Mouse (Mus musculus) small intestine, adult 2 months (tissue): ENCODE measurements around the gene Pcgf2. TPM values are rescaled to one million over a fixed set of nuclear protein-coding genes. Genes with fewer than 3 reads are reported as not detected.
"Not testable (repeated sequence)": the region's sequence is repeated elsewhere in the genome, so short reads cannot be mapped to it uniquely, and the experiment has no call there.

Experiments used
- H3K27ac ChIP-seq: fragments of 200-500 bp; 2 replicates; pipeline ENCODE4 v1.5.1; 2012; ENCODE audit warnings: low read depth, low read length, control low read depth, inconsistent platforms; ENCODE audit not compliant: insufficient read depth
- H3K27me3 ChIP-seq: fragments of 200-500 bp; 2 replicates; pipeline ENCODE4 v1.6.1; 2012; ENCODE audit warnings: mild to moderate bottlenecking, moderate library complexity, low read length, inconsistent platforms; ENCODE audit not compliant: control insufficient read depth, insufficient read depth
- H3K36me3 ChIP-seq: fragments of 200-500 bp; 2 replicates; pipeline ENCODE4 v1.6.1; 2012; ENCODE audit warnings: mild to moderate bottlenecking, low read length, control low read depth, inconsistent platforms; ENCODE audit not compliant: control insufficient read depth, insufficient read depth
- H3K4me1 ChIP-seq: fragments of 200-500 bp; 2 replicates; pipeline ENCODE4 v1.6.1; 2012; ENCODE audit warnings: low read length, inconsistent platforms, mixed read lengths; ENCODE audit not compliant: control insufficient read depth, insufficient read depth, insufficient read length
- H3K4me3 ChIP-seq: fragments of 200-500 bp; 2 replicates; pipeline ENCODE4 v1.5.1; 2012; ENCODE audit warnings: low read depth, mild to moderate bottlenecking, control low read depth, inconsistent platforms, low read length, moderate library complexity
- CTCF ChIP-seq: fragments of 200-500 bp; IDR thresholded peaks from 2 replicates; pipeline ENCODE4 v1.5.1; 2012; ENCODE audit warnings: low read depth, mild to moderate bottlenecking, control low read depth, inconsistent platforms, low read length, moderate library complexity, mixed read lengths; ENCODE audit not compliant: insufficient replicate concordance, insufficient read length; ENCODE audit errors: extremely low read depth
- POLR2A ChIP-seq: fragments of 200-500 bp; IDR thresholded peaks from 2 replicates; pipeline ENCODE4 v1.6.1; 2012; ENCODE audit warnings: low read depth, mild to moderate bottlenecking, control low read depth, inconsistent platforms, low read length, moderate library complexity
- WGBS: fragments of 180-500 bp; shearing (Covaris S2); methylation state at CpG from one replicate; pipeline ENCODE4 v1.1.7; 2018; 5-methylcytosine and 5-hydroxymethylcytosine counted together
- polyA plus RNA-seq: library from polyadenylated mRNA; depleted of rRNA; stranded (reverse); fragments of >200 nt; gene quantifications from 2 replicates; pipeline ENCODE4 v1.2.3, GENCODE M21; 2012

Pcgf2 gene
- polyA plus RNA-seq, 1 experiment = 77.9 TPM

GRCm38 (mm10) chr11:97742591-97742990 is 42.3 kb upstream of the Pcgf2 start:
- Histone ChIP-seq H3K27me3 (no peaks in the 10 kb centered on the region), H3K4me3 (no peak overlapping the region), H3K4me1 (no peaks in the 10 kb centered on the region), H3K27ac (no peak overlapping the region), H3K36me3 (peaks cover 5% of the 10 kb centered on the region)
- TF ChIP-seq CTCF = no peak
- TF ChIP-seq POLR2A = no peak
- WGBS = 84% methylated on average over 9 of the region's 9 CpGs

GRCm38 (mm10) chr11:97742157-97742556 is 41.9 kb upstream of the Pcgf2 start:
- Histone ChIP-seq H3K36me3 (peaks cover 4% of the 10 kb centered on the region), H3K4me1 (no peaks in the 10 kb centered on the region), H3K27ac (no peak overlapping the region), H3K4me3 (no peak overlapping the region), H3K27me3 (no peaks in the 10 kb centered on the region)
- no peak for TF ChIP-seq CTCF
- no peak for TF ChIP-seq POLR2A
- 86% methylated on average over 5 of the region's 5 CpGs for WGBS

GRCm38 (mm10) chr11:97740190-97740589 is 39.9 kb upstream of the Pcgf2 start:
- TF ChIP-seq POLR2A (no peak), CTCF (no peak)
- H3K27me3 ChIP-seq = no peaks in the 10 kb centered on the region
- 61% methylated on average over 7 of the region's 7 CpGs for WGBS
- no peak overlapping the region for H3K27ac ChIP-seq
- no peaks in the 10 kb centered on the region for H3K36me3 ChIP-seq
- H3K4me1 ChIP-seq = no peaks in the 10 kb centered on the region
- H3K4me3 ChIP-seq = no peak overlapping the region

GRCm38 (mm10) chr11:97739155-97739554 is 38.9 kb upstream of the Pcgf2 start:
- Histone ChIP-seq H3K27ac (no peak overlapping the region), H3K36me3 (no peaks in the 10 kb centered on the region), H3K4me1 (no peaks in the 10 kb centered on the region), H3K4me3 (no peak overlapping the region), H3K27me3 (no peaks in the 10 kb centered on the region)
- TF ChIP-seq CTCF (no peak), POLR2A (no peak)
- WGBS = 89% methylated on average over 3 of the region's 3 CpGs

GRCm38 (mm10) chr11:97738703-97739102 is 38.4 kb upstream of the Pcgf2 start:
- no peak overlapping the region for H3K27ac ChIP-seq
- TF ChIP-seq POLR2A (no peak), CTCF (peak; percentile 31; the same call in 1 of the 2 replicates)
- WGBS = 46% methylated on average over 6 of the region's 6 CpGs
- no peaks in the 10 kb centered on the region for H3K36me3 ChIP-seq
- H3K27me3 ChIP-seq = no peaks in the 10 kb centered on the region
- H3K4me3 ChIP-seq = no peak overlapping the region
- H3K4me1 ChIP-seq = no peaks in the 10 kb centered on the region

GRCm38 (mm10) chr11:97737600-97737999 is 37.3 kb upstream of the Pcgf2 start:
- Histone ChIP-seq H3K27ac (no peak overlapping the region), H3K27me3 (no peaks in the 10 kb centered on the region), H3K36me3 (no peaks in the 10 kb centered on the region), H3K4me1 (no peaks in the 10 kb centered on the region), H3K4me3 (no peak overlapping the region)
- no peak for TF ChIP-seq CTCF
- TF ChIP-seq POLR2A = no peak
- 68% methylated on average over 4 of the region's 4 CpGs for WGBS

- Histone ChIP-seq H3K27ac (no peak overlapping the region), H3K27me3 (no peaks in the 10 kb centered on the region), H3K36me3 (peaks cover 3% of the 10 kb centered on the region; the same call in 1 of the 2 replicates), H3K4me1 (no peaks in the 10 kb centered on the region), H3K4me3 (no peak overlapping the region)
- TF ChIP-seq POLR2A (no peak), CTCF (no peak)
- whole genome bisulfite sequencing = 85% methylated on average over 5 of the region's 5 CpGs
These were observed 36.3 kb upstream of the Pcgf2 start for GRCm38 (mm10) chr11:97736645-97737044.

GRCm38 (mm10) chr11:97734810-97735209 is 34.5 kb upstream of the Pcgf2 start:
- 88% methylated on average over 5 of the region's 5 CpGs for WGBS
- H3K4me3 ChIP-seq, H3K4me1 ChIP-seq, H3K36me3 ChIP-seq, H3K27me3 ChIP-seq, H3K27ac ChIP-seq: not testable (repeated sequence)
